Mouse (Mus musculus) adrenal gland, adult 8-10 months (tissue): Measurements from ENCODE around the gene Cacna1s. TPM values are rescaled to one million over a fixed set of nuclear protein-coding genes. Genes with fewer than 3 reads are reported as not detected.
A peak's percentile ranks its signal among the peaks of the same experiment; 100 is the strongest.

Experiments used
- DNase-seq: peaks from one replicate; pipeline ENCODE4 v3.0.0; 2022
- total RNA-seq, 4 experiments: library from RNA; stranded (reverse); gene quantifications; 2 replicates each; pipeline ENCODE4 v1.2.4; 2022

Cacna1s gene
- total RNA-seq, 4 experiments from 2014 or later = 0.40 to 1.0 (median 0.75) TPM

DNA sequence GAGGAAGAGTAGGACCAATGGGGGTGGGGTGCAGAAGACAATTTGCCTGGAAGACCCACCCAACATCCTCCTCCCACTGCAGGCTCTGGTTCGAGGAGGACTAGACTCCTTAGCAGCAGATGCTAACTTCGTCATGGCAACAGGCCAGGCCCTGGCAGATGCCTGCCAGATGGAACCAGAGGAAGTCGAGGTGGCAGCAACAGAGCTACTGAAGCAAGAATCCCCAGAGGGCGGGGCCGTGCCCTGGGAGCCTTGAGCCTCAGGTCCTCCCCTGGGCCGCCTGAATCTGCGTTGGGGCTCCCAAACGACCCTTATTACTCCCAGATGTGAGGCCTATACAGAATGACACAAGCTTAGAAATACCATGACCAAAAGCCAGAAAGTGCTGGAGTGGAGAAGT, 66.3 kb downstream of the Cacna1s start:
- DNase-seq = no peak

DNA sequence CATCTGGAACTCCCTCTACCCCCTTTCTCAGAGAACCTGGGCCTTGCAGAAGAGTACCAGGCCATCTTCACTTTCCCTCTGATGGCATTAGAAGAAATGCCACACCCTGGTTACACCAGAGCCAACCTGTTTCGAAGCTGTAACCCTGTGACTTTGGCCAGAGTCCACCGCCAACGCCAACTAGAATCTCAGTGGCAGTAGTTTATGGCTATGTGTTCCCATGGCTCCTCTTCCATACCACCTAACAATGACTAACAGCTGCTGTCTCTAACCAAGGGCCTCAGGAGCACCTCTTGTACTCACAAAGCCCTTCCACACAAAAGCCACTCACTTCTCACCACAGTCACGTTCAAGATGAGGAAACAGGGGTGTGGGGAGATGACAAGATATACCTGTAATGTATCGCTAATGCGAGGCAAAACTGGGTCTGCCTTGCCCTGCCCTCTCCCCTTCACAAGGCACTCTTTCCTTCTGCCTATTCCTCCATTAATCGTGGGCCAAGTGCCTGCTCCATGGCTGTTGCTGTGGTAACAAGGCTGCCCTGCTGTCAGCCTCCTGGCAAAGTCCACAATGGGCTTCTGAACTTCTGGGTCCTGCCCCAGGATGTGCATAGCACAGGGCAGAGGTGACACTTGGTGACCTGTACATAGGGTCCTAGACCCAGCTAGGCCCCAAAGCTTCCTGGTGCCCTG, 67.2 kb downstream of the Cacna1s start:
- DNase-seq = no peak

DNA sequence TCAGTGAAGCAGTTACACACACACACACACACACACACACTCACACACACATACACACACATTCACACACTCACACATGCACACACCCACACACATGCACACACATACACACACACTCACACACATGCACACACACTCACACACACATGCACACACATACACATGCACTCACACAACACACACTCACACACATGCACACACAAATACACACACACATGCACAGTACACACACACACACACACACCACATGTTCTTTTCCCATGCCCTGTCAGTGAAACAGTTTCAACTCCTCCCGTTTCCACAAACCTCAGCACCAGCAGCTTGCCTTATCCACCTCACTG, 67.7 kb downstream of the Cacna1s start:
- no peak for DNase-seq

DNA sequence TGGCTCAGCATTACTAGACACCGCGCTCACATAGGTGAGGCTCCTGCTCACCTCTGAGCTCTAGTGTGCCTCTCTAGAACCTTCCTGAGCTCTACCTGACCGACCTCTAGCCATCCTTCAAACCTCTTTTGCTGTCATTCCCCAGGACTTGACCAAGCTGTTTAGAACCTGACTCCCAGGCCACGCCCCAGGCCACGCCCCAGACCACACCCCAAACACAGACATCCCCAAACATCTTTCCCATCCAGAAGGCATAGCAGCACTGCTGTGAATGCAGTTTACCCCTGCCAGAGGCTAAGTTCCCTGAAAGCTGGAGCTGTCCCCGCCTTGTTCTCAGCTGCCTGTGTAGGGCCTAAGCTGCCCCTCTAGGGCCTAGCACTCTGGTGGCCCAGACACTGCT, 68.2 kb downstream of the Cacna1s start:
- no peak for DNase-seq

DNA sequence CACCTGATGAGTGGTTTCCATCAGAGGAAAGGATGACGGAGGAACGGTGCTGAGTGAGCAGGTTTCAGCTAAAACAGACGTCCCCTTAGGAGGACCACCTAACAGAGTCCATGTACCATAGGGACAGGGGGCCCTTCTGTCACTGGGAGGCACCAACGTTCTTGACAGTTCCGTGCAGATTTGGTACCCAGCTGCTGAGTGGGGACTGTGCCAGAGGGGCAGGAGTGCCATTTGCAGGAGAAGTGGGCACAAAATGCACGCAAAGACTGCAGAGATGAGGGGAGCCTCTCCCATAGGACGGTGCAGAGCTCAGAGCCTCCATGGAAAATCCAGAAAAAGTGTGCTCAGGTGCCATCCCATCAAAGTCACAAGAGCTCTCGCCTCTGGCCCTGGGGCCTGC, 69.5 kb downstream of the Cacna1s start:
- DNase-seq = no peak

DNA sequence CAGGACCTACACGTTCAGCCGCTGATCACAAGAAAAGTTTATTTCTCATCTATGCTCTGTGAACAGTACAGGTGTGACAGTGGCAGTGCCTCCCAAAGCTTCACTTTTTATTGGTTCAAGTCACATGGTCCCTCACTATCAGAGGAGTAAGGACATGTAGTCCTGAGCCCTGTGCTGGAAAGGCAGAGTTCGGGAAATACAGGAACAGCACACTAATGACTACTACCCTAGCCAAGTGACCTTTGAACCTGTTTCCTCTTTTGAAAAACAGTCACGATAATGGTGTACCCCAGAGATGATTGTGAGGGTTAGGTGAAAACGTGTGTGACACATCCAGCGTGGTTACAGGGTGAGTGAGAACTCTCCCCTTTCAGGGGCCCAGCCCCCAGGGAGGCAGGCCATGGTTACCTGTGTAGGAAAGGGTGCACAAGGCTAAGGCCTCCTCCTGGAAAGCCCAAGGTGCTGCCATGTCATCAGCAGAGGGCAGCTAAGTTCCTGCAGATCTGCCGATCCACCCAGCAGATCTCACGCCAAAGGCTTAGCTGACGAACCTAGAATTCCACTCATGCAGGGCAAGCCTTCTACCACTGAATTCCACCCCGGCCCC, 73.7 kb downstream of the Cacna1s start:
- DNase-seq = no peak

DNA sequence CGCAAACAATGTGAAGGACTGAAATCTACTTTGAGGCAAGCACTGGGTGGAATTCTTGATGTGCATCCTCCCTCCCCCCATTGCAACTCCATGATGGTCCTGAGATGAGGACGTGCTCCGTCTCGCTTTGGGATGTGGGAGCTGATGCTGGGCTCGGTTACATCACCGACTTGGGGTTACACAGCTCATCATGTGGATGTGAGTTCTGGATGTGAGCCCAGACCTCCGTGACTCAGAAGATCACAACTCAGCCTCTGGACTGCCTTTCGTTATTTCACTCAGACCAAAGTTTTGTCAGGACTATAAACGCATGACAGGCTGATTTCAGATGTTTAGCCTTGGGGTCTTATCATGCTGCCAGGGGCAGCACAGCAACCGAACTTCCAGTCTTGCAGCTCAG, 74.3 kb downstream of the Cacna1s start:
- peak; percentile 91 for DNase-seq

DNA sequence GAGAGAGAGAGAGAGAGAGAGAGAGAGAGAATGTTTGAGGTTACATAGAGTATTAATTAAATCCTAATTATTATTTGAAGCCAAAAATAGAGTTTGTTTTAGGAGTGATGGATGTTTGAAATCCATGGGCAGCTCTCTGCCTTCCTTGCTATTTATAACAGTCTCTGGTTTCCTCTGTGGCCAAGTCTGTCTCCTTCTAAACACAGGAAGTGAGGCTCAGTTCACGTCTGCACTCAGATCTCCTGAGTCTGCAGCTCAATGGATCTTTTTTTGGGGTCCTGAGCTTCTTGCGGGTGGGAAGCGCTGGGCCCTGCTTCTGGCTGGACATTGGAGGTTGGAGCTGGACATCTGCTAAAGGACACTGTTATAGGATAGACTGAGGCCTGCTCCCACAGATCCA, 75.3 kb downstream of the Cacna1s start:
- no peak for DNase-seq

DNA sequence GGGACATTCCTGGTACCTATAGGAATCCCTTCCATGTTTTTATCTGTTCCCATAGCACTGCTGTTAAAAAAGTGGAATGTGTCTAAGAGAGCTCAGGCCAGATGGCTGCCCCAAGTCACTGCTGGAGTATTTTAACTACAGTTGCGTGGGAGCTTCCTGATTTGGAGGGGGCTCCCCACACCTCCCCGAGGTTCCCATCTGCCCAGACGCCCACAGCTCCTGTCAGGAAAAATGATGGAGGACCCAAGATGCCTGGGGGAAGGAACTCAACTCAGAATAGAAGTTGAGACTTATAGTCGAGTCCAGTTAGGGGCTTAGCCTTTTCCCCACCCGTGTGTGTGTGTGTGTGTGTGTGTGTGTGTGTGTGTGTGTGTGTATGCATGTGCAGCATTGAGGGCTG, 75.9 kb downstream of the Cacna1s start:
- no peak for DNase-seq

DNA sequence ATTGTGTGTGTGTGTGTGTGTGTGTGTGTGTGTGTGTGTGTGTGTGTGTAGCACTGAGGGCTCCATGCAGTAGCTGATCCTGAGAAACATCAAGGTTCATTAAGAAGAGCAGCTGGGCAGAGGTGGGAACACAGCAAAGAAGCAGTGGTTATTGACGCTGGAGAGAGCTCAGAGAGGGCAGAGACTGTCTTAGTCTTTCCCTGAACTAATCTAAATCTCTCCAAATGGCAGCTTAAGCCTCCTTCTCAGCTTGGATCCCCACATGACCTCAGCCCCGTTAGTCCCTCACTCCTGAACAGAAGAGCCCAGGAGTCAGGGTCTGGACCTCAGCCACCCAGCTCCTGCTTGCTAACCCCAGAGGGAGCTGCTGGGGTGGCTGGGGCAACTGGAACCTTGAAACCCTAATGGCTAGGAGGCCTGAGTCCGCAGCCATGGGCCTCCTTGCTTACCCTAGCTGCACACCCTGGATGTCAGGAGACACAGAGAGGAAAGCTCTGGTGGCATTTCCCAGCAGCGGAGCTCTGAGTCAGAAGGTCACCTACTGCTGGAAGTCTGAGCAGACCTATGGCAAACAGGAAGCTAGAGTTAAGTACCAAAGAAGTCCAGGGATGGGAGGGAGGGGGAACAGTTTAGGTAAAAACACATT, 76.5 kb downstream of the Cacna1s start:
- DNase-seq = peak; percentile 42

DNA sequence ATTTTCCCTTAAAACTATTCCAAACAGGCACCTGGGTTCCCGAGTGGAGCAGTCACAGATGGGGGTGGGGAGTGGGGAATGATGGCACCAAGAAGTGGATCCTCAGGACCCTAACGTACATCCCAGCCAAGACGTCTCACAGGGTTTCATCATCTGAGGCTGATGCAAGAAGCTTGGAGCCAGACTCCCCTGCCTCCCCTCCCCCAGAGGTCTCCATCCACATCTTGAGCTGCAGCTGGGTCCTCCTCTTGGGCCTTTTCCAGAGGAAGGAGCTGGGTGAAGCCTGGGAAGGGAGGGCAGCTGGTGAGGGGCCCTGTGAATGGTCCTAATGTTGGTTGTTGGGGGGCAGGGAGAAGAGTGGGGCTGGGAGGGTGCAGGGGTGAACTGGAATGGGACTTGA, 77.6 kb downstream of the Cacna1s start:
- no peak for DNase-seq

DNA sequence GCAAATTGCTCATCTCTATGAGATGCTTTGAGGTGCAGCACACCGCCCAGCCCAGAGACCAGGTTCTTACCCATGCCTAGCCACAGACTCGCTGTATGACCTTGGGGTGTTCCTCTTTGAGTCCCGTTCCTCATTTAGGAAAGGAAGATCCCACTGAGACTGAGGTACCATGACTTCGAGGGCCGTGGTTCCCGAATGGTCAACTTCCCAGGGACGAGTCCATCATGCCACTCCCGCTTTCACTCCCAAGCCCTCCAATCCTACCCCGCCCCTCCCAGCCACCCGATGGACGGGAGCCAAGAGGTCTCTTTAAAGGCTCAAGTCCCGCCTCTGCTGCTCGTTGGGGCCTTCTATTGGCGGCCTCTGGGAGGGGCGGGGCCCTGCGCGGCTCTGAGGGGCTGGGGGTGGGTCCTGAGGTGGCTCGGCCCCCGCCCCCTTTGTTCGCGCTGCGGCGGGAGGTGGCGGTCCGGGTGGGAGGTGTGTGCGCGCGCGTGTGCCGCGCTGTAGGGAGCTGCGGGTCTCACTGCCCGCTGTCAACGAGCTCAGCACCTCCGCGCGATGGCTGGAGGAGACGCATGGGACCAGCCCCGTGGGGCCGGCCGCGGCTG, 78.5 kb downstream of the Cacna1s start, which contains the start of gene Kif21b:
Gene Kif21b (plus strand): TSS at position 439 of the 608 bp plus-strand sequence.
- peak; percentile 87 for DNase-seq

DNA sequence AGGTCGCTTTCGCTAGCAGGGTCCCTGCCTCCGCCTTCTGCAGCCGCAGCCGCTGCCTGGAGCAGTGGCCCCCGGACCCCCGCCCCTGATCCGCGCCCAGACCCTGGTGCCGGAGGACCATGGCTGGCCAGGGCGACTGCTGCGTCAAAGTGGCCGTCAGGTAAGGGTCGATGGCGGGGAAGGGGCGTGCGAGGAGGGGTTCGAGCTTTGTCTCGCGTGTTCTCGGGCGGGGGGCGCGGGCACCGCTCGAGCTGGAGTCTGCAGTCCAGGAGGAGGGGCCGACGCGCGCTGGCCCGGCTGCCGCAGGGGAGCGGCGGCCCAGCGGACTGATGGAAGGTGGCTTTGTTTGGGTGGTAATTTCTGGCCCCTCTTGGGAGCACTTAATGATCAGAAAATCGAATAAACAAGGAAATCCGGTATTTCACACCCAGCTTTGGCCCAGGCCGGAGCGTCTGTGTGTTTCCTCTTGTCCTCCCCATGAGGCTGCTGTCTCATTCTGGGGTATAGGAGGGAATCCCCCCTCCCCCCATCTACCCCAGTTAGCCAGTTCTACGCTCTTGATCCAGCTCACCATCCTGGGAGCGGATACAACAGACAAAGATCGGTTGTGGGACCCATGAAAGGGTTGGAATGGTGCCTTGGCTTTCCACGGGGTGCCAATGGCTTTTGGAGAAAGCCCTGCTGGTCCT, 79.2 kb downstream of the Cacna1s start:
- no peak for DNase-seq

DNA sequence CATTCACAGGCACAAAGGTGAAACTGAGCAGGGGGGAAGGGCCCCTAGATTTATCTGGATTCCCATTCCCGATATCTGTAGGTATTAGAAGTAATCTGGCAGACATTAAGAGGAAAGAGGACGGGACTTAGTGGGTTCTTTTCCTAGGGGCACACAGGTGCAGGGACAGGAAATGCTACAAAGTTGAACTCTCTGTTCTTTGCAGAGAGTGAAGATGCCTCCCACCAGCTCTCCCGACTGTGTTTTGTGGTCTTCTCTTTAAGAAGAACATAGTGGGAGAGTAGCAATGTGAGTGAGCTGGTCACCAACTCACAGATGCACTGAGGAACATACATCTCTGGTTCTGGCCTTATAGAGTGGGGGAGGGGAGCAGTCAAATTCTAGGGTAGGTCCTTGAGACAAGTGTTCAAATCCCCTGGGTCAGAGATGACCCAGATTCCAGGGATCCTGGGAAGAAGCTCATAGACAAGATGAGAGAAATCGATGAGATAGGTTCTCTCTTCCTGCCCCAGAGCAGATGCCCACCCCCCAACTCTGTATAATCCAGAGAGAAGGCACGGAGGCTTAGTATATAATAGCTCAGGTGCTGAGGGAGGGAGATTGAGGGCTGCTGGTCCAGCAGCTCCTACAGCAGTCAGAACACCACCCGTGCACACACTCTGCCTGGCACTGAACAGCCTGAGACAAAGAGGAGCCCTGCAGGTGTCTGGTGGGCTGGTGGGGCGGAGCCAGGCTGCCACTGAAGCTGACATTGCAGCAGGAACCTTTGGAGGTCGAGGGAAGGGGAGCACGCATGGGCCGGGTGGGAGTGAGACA, 80.0 kb downstream of the Cacna1s start:
- DNase-seq = no peak

DNA sequence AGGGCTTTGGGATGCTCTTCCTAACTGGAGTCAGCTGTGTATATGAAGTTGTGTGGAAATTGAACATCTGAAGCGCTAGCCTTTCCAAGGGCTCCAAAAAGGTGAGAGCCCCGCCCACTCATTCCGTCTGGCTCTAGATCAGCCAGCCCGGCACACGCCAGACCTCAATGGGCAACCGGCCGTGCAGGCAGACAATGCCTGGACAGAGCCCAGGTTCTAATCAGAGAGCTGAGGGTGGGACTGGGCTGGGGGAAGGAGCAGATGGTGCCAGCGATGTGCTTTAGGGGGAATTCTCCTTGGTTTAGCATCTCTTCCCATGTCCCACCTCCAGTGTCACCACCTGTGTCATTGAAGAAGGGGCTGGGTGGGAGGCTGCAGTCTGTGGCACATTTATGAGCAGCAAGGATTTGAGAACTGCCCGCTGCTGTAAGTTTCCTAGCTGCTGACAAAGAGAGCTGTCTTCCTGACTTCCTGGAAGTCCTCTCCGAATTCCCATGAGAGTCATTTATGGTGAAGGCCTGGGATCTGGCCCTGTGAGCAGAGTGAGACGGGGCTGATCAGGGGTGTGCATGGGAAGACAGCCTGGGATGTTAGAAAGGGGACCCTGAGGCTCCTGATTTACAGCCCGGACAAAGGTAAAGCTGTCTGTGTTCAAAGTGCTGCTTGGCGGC, 81.2 kb downstream of the Cacna1s start:
- no peak for DNase-seq

DNA sequence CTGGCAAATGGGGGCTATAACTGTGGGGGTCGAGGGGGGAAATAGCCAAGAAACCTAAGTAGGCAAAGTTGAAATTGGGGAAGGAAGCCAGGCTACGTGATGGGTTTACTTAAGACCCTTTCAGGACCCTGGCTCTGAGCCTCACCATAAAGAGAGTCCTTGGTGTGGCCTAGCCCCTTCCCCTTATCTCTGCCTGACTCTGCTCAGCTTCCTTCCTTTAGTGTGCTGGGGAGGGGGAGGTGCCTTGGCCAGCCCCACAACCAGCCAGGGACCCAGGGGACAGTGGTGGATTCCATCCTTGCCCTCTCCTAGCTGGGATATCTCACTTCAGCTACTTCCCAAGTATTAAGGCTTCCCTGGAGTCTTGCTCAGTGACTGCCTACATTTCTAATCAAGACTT, 82.0 kb downstream of the Cacna1s start:
- DNase-seq = no peak

DNA sequence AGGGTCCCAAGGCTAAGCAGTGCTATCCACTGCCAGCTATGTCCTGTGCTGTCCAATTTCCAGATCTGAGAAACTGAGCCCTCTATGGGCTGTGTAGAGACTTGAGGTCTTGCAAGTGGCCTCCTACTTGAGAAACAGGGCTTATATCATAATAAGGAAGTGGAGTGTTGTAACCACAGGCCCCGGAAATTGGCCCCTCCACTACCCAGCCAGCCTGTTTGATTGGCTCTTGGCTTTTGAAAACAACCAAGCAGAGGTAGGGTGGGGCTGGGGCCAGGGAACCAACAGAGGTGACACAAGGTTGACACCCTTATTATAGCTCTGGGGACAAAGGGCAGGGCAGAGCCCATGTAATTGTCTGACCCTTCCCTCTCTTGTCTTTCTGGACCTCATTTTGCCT, 82.5 kb downstream of the Cacna1s start:
- DNase-seq = no peak

DNA sequence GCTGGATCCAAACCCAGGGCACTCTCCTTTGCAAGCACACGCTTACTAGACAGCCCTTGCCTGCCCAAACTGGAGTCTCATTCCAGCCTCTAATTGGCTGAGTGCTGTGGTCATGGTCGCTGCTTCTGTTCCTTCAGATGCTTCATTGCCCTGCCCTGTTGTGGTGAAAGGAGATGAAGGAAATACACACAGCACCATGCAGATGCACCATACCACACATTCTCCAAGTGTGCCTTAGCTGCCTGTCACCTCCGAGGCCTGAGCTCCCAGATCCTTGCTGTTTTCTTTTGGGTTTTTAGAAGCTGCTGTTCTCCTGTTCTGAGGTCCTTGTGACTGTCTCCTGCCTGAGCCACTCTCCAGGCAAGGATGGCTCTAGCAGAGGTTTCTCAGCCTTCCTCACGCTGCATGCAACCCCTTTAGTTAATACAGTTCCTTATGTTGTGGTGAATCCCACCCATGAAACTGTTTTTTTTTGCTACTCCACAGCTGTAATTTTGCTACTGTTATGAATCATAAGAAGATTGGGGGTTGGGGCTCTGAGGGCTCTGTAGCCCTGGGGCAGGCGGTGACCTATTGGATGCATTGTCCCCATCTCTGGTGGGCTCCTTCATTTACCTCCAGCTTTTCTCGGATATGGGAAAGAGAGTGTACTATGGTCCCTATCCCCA, 83.4 kb downstream of the Cacna1s start:
- DNase-seq = no peak

DNA sequence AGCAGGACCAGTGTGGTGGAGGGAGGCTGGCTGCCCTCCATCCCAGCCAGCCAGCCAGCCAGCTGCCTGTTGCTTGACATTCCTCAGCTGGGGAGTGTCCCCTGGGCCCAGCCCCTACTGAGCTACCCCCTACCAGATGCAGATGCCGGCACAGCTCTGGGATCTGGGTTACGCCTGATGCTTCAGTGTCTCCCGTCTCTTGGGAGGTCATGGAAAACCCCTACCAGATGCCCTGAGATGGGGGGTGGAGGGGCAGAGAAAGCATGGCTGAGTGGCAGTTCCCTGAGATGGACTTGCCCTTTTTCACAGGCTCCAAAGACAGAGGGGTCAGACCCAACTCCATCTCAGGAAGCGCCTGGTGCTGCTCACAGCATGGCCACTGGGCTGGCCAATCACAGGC, 84.0 kb downstream of the Cacna1s start:
- no peak for DNase-seq

DNA sequence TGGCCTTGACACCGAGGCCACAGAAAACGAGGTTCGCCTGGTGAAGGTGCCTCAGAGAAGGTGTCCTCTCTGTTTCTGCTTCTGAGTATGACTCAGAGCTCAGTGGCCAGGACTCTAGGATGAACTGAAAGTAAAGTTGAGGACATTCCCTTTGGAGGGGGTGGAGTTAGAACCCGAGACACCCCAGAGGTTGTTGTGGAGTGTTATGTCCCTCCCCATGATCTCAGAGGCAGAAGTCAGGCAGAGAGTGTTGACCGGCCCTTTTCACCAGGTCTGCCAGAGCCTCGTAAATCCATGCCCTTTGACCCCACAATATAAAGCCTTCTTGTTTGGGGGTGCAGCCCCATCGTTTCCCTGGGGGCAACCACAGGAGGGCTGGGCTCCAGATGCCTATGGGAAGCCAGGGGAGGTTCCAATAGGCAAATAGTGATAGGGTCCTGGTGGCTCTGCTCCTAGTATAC, 84.6 kb downstream of the Cacna1s start:
- no peak for DNase-seq

DNA sequence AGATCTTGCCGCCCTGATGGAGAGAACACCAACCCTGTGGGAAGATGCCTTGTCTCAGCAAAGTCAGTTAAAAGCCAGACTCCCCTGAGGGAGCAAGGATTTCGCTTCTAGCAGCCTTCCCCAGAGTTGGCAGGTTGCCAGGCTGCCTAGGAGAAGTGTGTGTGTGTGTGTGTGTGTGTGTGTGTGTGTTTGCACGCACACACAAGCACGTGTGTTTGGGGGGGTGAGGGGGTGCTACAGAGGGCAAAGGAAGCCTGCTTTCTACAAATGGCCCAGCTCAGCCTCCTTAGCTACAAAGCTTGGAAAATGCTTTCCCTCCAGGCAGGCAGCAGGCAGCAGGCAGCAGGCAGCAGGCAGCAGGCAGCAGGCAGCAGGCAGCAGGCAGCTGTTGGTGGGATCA, 85.0 kb downstream of the Cacna1s start:
- no peak for DNase-seq
